Mouse (Mus musculus): ENCODE results near the gene Kif1a. TPM values are rescaled to one million over a fixed set of nuclear protein-coding genes. Genes with fewer than 3 reads are reported as not detected.

The Kif1a gene
- polyA plus RNA-seq (2015; fragmentation: Nextera tagmentation; extraction: Ambion mirVana), result 272 and 327 TPM in 2 replicates

DNA sequence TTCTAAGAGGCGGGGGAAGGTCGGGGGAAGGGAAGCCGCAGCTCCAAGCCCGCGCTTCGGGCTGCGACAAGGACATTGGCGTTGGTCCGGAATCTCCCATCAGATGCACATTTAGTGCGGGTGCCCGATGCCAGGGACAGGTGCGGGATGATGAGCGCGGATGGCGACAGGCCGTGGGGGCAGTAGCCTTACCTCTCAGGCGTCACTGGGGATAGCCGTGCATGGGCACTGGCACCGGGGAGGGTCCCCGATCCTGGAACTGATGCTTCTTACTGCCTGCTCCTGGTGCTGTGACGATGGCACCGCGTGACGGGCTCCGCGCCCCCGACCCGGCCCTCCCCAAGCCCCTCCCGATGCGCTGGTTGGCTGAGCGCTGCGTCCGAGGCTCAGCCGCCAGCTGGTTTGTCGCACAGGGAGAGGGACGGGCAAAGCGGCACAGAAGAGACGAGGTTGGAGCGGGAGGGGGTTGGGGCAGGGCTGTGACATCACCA lies at the start of gene Kif1a:
Gene Kif1a, minus strand, starts transcription at position 381 of the 491 bp plus-strand sequence.
- Histone ChIP-seq H3K4me3 (replicated peaks) (peak within 1 kb of the TSS; percentile 73), H3K4me1 (replicated peaks) (peaks cover 32% of the 10 kb centered on the region), H3K9ac (replicated peaks) (peak within 1 kb of the TSS; percentile 89), H3K27me3 (peaks cover 7% of the 10 kb centered on the region), H3K27ac (peak within 1 kb of the TSS; percentile 91), H3K9me3 (no peaks in the 10 kb centered on the region), H3K36me3 (peaks cover 8% of the 10 kb centered on the region; the same call in 1 of the 2 replicates), H3K4me2 (replicated peaks) (peak within 1 kb of the TSS; percentile 96)
- under 1% methylated on average over 39 of the region's 39 CpGs for WGBS
- ATAC-seq, result peak; percentile 93

DNA sequence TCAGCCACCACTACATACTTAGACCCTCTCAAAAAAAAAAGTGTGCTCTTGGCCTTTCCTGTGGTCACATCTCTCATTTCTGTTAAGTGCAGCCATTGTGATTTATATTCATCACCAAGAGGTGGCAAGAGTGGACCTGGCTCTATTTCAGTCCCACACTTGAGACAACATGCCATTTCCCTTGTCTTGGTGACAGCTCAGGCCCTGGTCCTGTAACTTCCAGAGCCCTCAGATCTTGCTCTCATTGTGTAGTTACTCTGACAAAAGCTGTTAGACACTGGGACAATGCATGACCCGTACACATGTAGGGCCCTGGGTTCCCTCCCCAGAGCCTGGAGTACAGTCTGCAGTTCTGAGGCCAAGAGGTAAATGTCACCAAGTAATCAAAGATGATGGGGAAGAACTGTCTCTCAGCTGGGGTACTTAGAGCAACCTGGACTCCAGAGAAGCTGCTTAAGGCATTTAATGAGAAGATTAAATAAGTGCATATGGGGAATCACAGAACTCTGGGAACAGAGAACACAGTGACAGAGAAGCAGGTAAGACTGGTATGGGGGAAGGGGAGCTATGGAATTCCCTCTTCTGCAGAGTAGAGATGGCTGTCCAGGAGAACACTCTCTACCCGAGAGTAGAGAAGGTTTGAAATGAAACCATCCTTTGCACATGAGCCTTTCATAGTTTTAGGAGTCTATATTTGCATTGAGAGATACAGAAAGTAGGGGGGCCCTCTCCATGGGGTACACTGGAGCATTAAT lies 49.3 kb upstream of the Kif1a start:
- Histone ChIP-seq H3K4me1 (replicated peaks) (no peaks in the 10 kb centered on the region), H3K27me3 (no peaks in the 10 kb centered on the region), H3K4me2 (replicated peaks) (no peak overlapping the region), H3K36me3 (no peaks in the 10 kb centered on the region), H3K9ac (replicated peaks) (no peak overlapping the region), H3K9me3 (no peaks in the 10 kb centered on the region), H3K4me3 (replicated peaks) (no peak overlapping the region), H3K27ac (no peak overlapping the region)
- no peak for ATAC-seq
- 65% methylated on average over 2 of the region's 2 CpGs for WGBS

DNA sequence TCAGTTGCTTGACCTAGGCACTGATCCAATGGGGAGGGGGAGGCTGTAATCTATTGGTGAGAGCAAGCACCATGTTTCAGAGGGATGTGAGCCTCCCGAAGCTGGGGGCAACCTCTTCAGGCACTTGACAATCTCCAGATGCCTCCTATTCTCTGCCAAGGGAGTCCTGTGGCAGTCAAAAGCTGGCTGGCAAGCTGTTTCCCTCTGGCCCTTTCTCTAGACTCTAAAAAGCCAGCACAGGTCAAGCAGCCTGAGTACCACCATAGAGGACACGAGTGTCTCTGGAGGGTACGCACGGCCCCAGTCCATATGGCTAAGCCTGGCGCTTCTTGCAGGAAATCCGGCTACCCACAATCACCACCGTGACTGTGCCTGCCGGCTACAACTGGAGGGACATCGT lies 42.4 kb upstream of the Kif1a start:
- no peaks in the 10 kb centered on the region for H3K27me3 ChIP-seq
- 75% methylated on average over 9 of the region's 9 CpGs for WGBS
- no peak overlapping the region for H3K4me3 ChIP-seq (replicated peaks)
- H3K27ac ChIP-seq, result no peak overlapping the region
- H3K4me2 ChIP-seq (replicated peaks), result no peak overlapping the region
- H3K36me3 ChIP-seq, result no peaks in the 10 kb centered on the region
- no peak overlapping the region for H3K9ac ChIP-seq (replicated peaks)
- ATAC-seq, result no peak
- no peaks in the 10 kb centered on the region for H3K9me3 ChIP-seq
- no peaks in the 10 kb centered on the region for H3K4me1 ChIP-seq (replicated peaks)

DNA sequence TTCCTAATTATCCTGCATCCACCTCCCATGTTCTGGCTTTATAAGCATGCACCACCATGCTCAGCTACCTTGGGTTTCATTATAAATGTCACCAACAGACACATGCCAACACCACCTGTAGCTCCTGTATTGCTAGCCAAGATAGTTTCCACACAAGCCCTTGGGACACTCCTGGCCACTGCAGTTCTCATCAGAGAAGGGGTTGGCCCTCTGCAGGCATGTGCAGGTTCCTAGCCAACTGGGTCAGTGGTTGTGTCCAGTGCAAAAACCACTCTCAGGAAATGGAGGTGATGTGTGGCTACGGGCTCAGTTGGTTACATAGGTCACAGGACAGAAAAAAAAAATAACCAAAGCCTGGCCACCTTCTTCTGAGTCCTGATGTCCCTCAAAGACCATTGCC lies 41.1 kb upstream of the Kif1a start:
- Histone ChIP-seq H3K27ac (no peak overlapping the region), H3K4me1 (replicated peaks) (no peaks in the 10 kb centered on the region), H3K27me3 (no peaks in the 10 kb centered on the region), H3K36me3 (no peaks in the 10 kb centered on the region), H3K9ac (replicated peaks) (no peak overlapping the region), H3K4me3 (replicated peaks) (no peak overlapping the region), H3K4me2 (replicated peaks) (no peak overlapping the region), H3K9me3 (no peaks in the 10 kb centered on the region)
- 87% methylated on average over 1 of the region's 1 CpGs for WGBS
- ATAC-seq, result no peak

DNA sequence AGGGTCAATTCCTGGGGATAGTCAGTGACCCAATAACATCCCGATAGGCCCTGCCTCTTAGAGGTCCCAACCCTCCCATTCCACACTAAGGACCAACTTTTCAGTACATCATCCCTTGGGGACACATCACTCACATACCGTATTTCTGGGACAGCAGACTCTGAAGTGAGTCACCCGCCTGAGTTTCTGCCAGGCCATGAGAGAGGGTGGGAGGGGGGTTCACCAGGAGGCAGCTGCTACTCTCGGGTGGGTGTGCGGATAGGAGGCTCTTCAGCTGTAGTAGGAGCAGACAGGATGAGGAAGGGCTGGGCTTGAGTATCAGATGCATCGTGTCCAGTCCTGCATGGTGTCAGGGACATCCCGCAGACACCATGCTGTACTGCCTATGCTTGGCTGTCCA lies 38.0 kb upstream of the Kif1a start:
- Histone ChIP-seq H3K27me3 (no peaks in the 10 kb centered on the region), H3K4me3 (replicated peaks) (no peak overlapping the region), H3K4me1 (replicated peaks) (no peaks in the 10 kb centered on the region), H3K9me3 (no peaks in the 10 kb centered on the region), H3K36me3 (no peaks in the 10 kb centered on the region), H3K4me2 (replicated peaks) (no peak overlapping the region), H3K9ac (replicated peaks) (no peak overlapping the region), H3K27ac (no peak overlapping the region)
- ATAC-seq, result no peak
- WGBS, result 92% methylated on average over 7 of the region's 7 CpGs

DNA sequence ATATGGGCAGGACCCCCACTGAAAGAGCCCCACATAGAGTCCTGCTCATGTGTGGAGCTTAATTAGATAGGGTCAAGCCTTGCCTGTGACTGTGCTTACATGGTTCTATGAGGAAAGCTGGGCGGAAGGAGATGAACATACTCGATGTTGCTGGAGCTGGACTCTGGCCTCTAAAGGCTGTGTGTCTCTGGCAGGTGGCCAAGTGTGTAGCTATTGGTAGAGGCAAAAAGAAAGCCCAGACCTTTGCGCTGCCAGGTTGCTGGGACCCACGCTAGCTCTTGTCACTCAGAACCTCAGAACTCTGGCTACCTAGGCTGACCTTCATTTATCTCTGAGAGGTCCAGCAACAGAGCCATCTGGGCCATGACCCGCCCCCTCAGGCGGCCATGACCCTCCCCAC lies 36.8 kb upstream of the Kif1a start:
- no peaks in the 10 kb centered on the region for H3K4me1 ChIP-seq (replicated peaks)
- ATAC-seq, result no peak
- no peak overlapping the region for H3K27ac ChIP-seq
- no peak overlapping the region for H3K4me2 ChIP-seq (replicated peaks)
- 87% methylated on average over 5 of the region's 6 CpGs for WGBS
- no peak overlapping the region for H3K4me3 ChIP-seq (replicated peaks)
- no peaks in the 10 kb centered on the region for H3K9me3 ChIP-seq
- no peaks in the 10 kb centered on the region for H3K36me3 ChIP-seq
- H3K9ac ChIP-seq (replicated peaks), result no peak overlapping the region
- H3K27me3 ChIP-seq, result no peaks in the 10 kb centered on the region

DNA sequence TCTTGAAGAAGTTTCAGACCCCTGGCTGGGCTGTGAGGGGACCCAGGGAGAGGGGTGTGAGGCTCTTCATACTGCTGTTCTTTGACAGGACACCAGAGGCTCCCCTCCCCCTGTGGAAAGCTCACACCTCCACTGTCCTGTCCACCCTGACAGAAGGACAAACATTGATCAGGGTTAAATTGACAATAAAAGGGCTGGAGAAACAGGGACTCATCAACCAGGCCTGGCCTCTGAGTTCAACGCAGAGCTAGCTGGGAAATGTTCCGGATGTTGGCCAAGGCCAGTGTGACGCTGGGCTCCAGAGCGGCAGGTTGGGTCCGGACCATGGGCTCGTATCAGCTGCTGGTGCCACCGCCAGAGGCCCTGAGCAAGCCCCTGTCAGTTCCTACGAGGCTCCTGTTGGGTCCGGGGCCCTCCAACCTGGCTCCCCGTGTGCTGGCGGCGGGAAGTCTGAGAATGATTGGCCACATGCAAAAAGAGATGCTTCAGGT lies 33.3 kb upstream of the Kif1a start, which contains the start of gene Agxt:
Gene Agxt, plus strand, starts transcription at position 205 of the 491 bp plus-strand sequence.
- Histone ChIP-seq H3K4me1 (replicated peaks) (no peaks in the 10 kb centered on the region), H3K9me3 (no peaks in the 10 kb centered on the region), H3K36me3 (no peaks in the 10 kb centered on the region), H3K4me2 (replicated peaks) (no peak within 1 kb of the TSS), H3K4me3 (replicated peaks) (no peak within 1 kb of the TSS), H3K9ac (replicated peaks) (no peak within 1 kb of the TSS), H3K27ac (no peak within 1 kb of the TSS), H3K27me3 (no peaks in the 10 kb centered on the region)
- WGBS, result 90% methylated on average over 12 of the region's 12 CpGs
- ATAC-seq, result no peak

DNA sequence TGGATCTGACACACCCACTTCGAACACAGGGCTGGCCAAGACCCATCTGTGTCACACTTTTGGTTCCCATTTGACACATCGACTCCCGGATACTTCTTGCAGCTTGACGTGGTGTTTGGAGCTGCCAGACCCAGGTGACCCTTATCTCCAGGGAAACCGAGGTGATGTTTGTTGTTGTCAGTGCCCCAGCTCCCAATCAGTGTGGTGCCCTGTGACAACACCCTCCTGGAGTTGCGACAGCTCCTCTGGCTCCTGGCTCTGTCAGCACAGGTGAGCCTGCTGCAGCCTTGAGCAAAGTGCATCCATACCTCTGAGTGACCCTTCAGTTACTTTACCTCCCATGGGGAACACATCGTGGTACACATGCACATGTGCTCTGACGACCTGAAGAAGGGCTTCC lies 30.9 kb upstream of the Kif1a start:
- Histone ChIP-seq H3K36me3 (no peaks in the 10 kb centered on the region), H3K4me2 (replicated peaks) (no peak overlapping the region), H3K27me3 (no peaks in the 10 kb centered on the region), H3K27ac (no peak overlapping the region), H3K4me1 (replicated peaks) (no peaks in the 10 kb centered on the region), H3K9ac (replicated peaks) (no peak overlapping the region), H3K4me3 (replicated peaks) (no peak overlapping the region), H3K9me3 (no peaks in the 10 kb centered on the region)
- WGBS, result 74% methylated on average over 8 of the region's 8 CpGs
- ATAC-seq, result no peak

DNA sequence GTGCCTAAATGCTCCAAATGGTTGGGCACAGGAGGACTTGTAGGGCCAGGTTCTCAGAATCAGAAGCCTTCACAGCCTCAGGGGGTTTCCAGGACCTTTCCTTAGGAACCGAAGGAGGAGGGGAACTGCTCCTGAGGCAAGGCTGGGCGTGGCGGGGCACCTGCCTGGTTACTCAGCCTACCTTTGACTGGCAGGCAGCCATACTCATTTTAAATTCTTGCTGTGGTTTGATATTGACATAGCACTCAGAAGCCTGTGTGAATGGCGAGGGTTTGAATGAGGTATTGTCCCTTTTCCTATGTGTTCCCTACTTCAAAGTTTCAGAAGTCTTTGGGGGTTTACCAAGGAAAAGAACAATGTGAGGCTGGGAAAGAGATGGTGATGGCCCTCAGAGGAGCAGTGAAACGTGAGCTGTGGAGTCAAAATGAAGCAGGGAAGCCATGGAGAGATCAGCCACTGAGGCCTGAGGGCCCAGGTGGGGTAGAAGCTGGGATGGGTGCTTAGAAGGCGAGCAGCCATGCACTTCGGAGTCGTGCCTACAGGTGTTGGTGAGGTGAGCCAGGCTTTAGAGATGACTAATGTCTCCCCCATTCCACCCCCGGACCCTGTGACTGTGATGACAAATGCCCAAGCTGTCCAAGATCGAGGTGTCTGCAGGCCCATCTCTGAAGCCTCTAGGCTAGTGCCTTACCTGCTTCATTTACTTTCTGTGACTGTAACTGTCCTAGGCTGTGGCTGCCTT lies 28.7 kb upstream of the Kif1a start:
- Histone ChIP-seq H3K27me3 (no peaks in the 10 kb centered on the region), H3K9ac (replicated peaks) (no peak overlapping the region), H3K4me1 (replicated peaks) (no peaks in the 10 kb centered on the region), H3K4me3 (replicated peaks) (no peak overlapping the region), H3K9me3 (no peaks in the 10 kb centered on the region), H3K4me2 (replicated peaks) (no peak overlapping the region), H3K27ac (no peak overlapping the region), H3K36me3 (no peaks in the 10 kb centered on the region)
- 70% methylated on average over 10 of the region's 10 CpGs for WGBS
- ATAC-seq, result no peak

DNA sequence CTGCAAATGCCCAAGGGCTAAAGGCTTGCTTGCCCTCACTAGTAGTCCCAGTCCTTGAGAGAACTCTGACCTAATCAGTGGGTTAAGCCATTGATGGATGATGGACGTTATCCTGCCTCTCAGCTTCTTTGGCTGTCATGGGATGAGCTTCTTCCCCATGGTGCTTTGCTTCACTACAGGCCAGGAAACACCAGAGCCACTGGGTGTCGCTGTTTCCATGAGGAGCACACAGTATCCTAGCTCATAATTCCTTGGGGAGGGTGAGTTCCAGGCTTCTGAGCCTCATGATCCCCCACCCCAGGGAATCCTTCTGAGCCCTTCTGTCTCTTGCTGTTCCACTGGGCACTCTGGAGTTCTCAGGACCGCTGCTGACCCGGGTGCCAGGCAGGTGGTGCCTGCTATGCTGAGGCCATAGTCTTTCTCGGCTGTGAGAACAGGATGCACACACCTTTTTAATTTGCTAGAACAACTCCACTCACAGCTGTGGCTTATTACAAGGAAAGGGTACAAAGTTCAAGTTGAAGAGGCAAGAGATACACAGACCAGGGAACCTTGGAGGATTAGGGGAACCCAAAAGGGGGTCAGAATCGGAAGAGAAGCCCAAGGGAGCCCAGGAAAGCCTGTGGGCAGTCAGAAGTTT lies 27.1 kb upstream of the Kif1a start:
- peak; percentile 34; the same call in 1 of the 2 replicates for ATAC-seq
- Histone ChIP-seq H3K9ac (replicated peaks) (no peak overlapping the region), H3K4me3 (replicated peaks) (no peak overlapping the region), H3K36me3 (no peaks in the 10 kb centered on the region), H3K27ac (no peak overlapping the region), H3K27me3 (no peaks in the 10 kb centered on the region), H3K4me1 (replicated peaks) (no peaks in the 10 kb centered on the region), H3K4me2 (replicated peaks) (no peak overlapping the region), H3K9me3 (no peaks in the 10 kb centered on the region)
- 32% methylated on average over 6 of the region's 6 CpGs for WGBS

DNA sequence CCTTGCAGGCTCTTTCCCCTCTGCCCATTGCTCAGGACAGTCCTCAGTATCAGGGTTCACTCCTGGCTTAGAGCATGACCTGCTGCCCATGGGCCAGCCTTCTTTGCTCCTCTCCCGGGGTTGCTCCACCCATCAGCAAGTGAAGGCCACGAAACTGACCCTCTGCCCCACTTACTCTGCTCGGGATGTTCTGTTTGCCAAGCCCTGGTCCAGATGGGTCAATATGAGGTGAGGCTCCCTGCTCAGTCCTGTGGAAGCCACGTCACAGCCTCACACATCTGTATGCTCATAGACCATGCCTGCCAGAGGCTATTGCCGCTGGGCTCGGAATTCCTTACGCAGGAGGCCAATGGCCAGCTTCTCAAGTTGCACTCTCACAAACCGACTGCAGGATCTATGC lies 26.5 kb upstream of the Kif1a start:
- no peaks in the 10 kb centered on the region for H3K9me3 ChIP-seq
- H3K36me3 ChIP-seq, result no peaks in the 10 kb centered on the region
- H3K4me1 ChIP-seq (replicated peaks), result no peaks in the 10 kb centered on the region
- H3K4me3 ChIP-seq (replicated peaks), result no peak overlapping the region
- H3K9ac ChIP-seq (replicated peaks), result no peak overlapping the region
- 0 out of 2 replicates have a peak, but pooled peaks have one; percentile 20 for ATAC-seq
- no peak overlapping the region for H3K4me2 ChIP-seq (replicated peaks)
- 84% methylated on average over 8 of the region's 8 CpGs for WGBS
- no peak overlapping the region for H3K27ac ChIP-seq
- no peaks in the 10 kb centered on the region for H3K27me3 ChIP-seq

DNA sequence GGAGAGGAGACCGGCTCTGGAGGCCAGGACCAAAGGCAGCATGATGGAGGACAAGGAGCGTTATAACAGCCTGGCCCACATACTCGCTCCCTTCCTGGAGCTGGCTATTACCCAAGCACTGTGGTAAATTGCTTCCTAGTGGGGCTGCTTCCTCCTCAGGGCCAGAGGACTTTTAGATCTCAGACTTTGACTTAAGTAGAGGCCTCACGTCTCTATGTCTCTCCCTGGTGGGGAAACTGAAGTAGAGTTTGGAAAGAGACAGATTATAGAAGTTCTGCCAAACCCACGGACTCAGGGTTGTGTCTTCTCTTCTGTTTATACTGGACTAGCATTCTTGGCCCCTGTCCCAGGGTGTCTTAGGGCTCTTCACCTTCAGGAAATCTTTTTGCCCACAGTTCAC lies 23.5 kb upstream of the Kif1a start:
- H3K9ac ChIP-seq (replicated peaks), result no peak overlapping the region
- no peaks in the 10 kb centered on the region for H3K4me1 ChIP-seq (replicated peaks)
- H3K4me3 ChIP-seq (replicated peaks), result no peak overlapping the region
- no peaks in the 10 kb centered on the region for H3K36me3 ChIP-seq
- no peaks in the 10 kb centered on the region for H3K27me3 ChIP-seq
- no peak for ATAC-seq
- H3K27ac ChIP-seq, result no peak overlapping the region
- no peak overlapping the region for H3K4me2 ChIP-seq (replicated peaks)
- WGBS, result 76% methylated on average over 5 of the region's 5 CpGs
- no peaks in the 10 kb centered on the region for H3K9me3 ChIP-seq

Measured in midbrain, embryonic 13.5 days (tissue).